Mouse (Mus musculus): ENCODE results near the gene Gm20772. TPM values are rescaled to one million over a fixed set of nuclear protein-coding genes. Genes with fewer than 3 reads are reported as not detected.
"Not testable (repeated sequence)": the region's sequence is repeated elsewhere in the genome, so short reads cannot be mapped to it uniquely, and the experiment has no call there.

The Gm20772 gene
- total RNA-seq (2018; cell fraction: chromatin; rRNA removed), result not detected
- total RNA-seq (2018; cell fraction: cytosol; rRNA removed), result not detected
- not detected for total RNA-seq (2018; cell fraction: nucleus; rRNA removed)
- polyA plus RNA-seq (2018), result not detected in 3 replicates

DNA sequence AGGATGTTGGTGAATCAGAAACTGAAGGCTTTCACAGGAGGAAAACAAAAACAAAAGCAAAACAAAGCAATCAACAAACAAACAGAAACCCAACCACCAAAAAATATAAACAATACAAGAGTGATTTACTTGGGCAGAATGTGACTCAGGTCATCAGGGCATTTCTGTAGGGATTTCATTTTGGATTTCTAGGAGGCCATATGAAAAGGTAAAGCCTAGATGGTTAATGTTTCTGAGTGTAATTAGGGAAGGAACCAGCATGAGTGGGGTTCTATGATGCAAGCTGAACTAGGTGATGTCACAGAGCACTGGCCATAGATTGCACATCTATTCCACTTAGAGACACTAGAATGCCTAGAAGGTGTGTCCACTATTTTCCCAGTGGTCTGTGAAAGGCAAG is at the start of gene Gm20772, which contains the start of gene Gm20831:
Gene Gm20772 (plus strand): TSS at position 301 of the 400 bp plus-strand sequence.
Gene Gm20831 (plus strand): TSS at position 301 of the 400 bp plus-strand sequence.
- H3K27ac ChIP-seq; H3K36me3 ChIP-seq (ENCODE audit: inconsistent target); H3K4me3 ChIP-seq (ENCODE audit: inconsistent target): not testable (repeated sequence)

DNA sequence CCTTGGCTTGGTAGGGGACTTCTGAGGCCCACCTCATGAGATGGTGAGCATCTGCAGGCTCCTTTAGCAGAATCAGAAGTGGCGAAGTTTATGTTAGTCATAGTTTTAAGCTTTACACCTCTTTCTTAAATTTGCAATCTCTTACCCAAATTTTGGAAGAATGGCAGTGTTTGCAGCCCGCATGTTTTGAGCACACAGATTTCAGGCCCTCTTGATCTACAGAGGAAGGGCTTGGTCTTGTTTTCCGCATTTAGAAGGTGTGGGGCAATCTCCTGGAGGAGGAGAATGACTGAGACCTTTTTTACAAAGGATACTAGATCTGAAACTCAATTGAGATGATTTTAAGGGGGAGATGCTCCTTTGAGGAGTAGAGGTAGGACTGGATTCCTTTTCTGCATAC is 28.4 kb upstream of the Gm20772 start, which contains the start of gene Gm21904:
Gene Gm21904 (minus strand): TSS at position 101 of the 400 bp plus-strand sequence.
- not testable (repeated sequence) for H3K4me3 ChIP-seq (ENCODE audit: inconsistent target); H3K36me3 ChIP-seq (ENCODE audit: inconsistent target); H3K27ac ChIP-seq; H3K79me2 ChIP-seq (ENCODE audit: inconsistent target)
- no CpG with 5 or more reads among the region's 3 CpGs for WGBS (ENCODE audit: missing documents)

More for the DNA sequence above, at the start of gene Gm20772, which contains the start of gene Gm20831:
- H3K79me2 ChIP-seq (ENCODE audit: inconsistent target), result not testable (repeated sequence)

Other genes with a start within 250 kb of the Gm20772 start
- gene Gm21904, start 28.5 kb upstream of the Gm20772 start, polyA plus RNA-seq (2018), result not detected in 3 replicates
- gene Gm20831, start within 50 bp of the Gm20772 start, polyA plus RNA-seq (2018), result not detected in 3 replicates
- gene Srsy, start 62.6 kb downstream of the Gm20772 start, polyA plus RNA-seq (2018), result not detected in 3 replicates
- gene Gm21764, start 187.1 kb downstream of the Gm20772 start, polyA plus RNA-seq (2018), result not detected in 3 replicates
- gene Ssty1, start 214.4 kb downstream of the Gm20772 start, polyA plus RNA-seq (2018), result not detected in 3 replicates